Mouse (Mus musculus) stomach, postnatal 0 days (tissue): ENCODE data around the gene Rgmb.
A peak's percentile ranks its signal among the peaks of the same experiment; 100 is the strongest.

Source experiments
- CTCF ChIP-seq: IDR thresholded peaks from 2 replicates; pipeline ENCODE4 v1.5.1; 2016; ENCODE audit warnings: antibody characterized with exemption, low read depth, mild to moderate bottlenecking, moderate library complexity
- EP300 ChIP-seq: optimal IDR thresholded peaks from 2 replicates; pipeline ENCODE3; 2016; ENCODE audit warnings: antibody characterized with exemption

DNA sequence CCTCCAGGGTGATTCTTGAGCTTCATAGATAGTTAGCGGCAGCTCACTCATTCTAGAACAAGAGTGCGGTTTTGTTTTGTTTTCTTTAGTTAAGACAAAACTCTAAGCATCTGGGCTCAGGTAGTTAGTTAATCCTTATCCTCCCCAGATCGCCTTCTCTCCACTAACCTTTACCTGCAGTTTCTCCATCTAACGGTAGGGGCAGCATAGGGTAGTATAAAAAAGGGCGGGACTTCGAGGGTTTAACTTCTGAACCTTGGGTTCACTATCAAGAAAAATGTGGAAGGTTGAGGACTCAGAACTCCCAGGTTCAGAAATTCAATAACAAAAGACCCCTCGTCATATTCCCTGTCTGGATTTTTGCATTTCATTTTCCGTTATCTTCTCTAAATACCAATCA lies 971 bp upstream of the Rgmb start:
- TF ChIP-seq CTCF (peak; percentile 80), EP300 (no peak)
